Mouse (Mus musculus) limb, embryonic 11.5 days (tissue): ENCODE measurements around the gene Grem1. TPM values are rescaled to one million over a fixed set of nuclear protein-coding genes. Genes with fewer than 3 reads are reported as not detected.

Experiments
- ATAC-seq: fragments of 200-750 bp; cut with Nextera tagmentation; 2 replicates; pipeline ENCODE4 v1.8.0; 2017; ENCODE audit warnings: low read depth; ENCODE audit not compliant: insufficient number of reproducible peaks, low FRiP score, low TSS enrichment
- DNase-seq: peaks from one replicate; pipeline ENCODE4 v3.0.0-alpha.2; 2015; ENCODE audit warnings: low spot score
- H3K27ac ChIP-seq: fragments of 300-500 bp; sonication (generic); replicated peaks from 2 replicates; pipeline ENCODE4 v1.5.1; 2014; ENCODE audit warnings: low read depth, mild to moderate bottlenecking, low read length
- H3K27me3 ChIP-seq: fragments of 300-500 bp; sonication (generic); 2 replicates; pipeline ENCODE4 v1.6.1; 2014; ENCODE audit warnings: mild to moderate bottlenecking, low read length, mixed read lengths; ENCODE audit not compliant: control insufficient read depth, insufficient read depth
- H3K36me3 ChIP-seq: fragments of 300-500 bp; sonication (generic); 2 replicates; pipeline ENCODE4 v1.6.1; 2014; ENCODE audit warnings: mild to moderate bottlenecking, low read length, moderate library complexity, mixed read lengths; ENCODE audit not compliant: control insufficient read depth, insufficient read depth
- H3K4me1 ChIP-seq: fragments of 300-500 bp; sonication (generic); 2 replicates; pipeline ENCODE4 v1.6.1; 2014; ENCODE audit warnings: low read length, mixed read lengths; ENCODE audit not compliant: control insufficient read depth, insufficient read depth
- H3K4me2 ChIP-seq: fragments of 300-500 bp; sonication (generic); 2 replicates; pipeline ENCODE4 v1.6.1; 2014; ENCODE audit warnings: low read depth, mild to moderate bottlenecking, moderate library complexity; ENCODE audit not compliant: severe bottlenecking
- H3K4me3 ChIP-seq: fragments of 300-500 bp; sonication (generic); 2 replicates; pipeline ENCODE4 v1.5.1; 2014; ENCODE audit warnings: low read depth, low read length
- H3K9ac ChIP-seq: fragments of 300-500 bp; sonication (generic); 2 replicates; pipeline ENCODE4 v1.6.1; 2014; ENCODE audit warnings: mild to moderate bottlenecking, low read length
- H3K9me3 ChIP-seq: fragments of 300-500 bp; sonication (generic); 2 replicates; pipeline ENCODE4 v1.6.1; 2016; ENCODE audit warnings: low read length; ENCODE audit not compliant: control insufficient read depth
- WGBS: fragments of 180-500 bp; shearing (Covaris S2); extraction: QIAGEN DNeasy Blood & Tissue Kit; methylation state at CpG from one replicate; pipeline ENCODE4 v1.1.7; 2014; 5-methylcytosine and 5-hydroxymethylcytosine counted together
- polyA plus RNA-seq: library from polyadenylated mRNA; unstranded; fragments of >200 nt; fragmentation: Nextera tagmentation; extraction: Ambion mirVana; gene quantifications from 2 replicates; pipeline ENCODE4 v1.2.1, GENCODE M21; 2014

The Grem1 gene
- polyA plus RNA-seq = 7.1 and 8.3 TPM in 2 replicates

DNA sequence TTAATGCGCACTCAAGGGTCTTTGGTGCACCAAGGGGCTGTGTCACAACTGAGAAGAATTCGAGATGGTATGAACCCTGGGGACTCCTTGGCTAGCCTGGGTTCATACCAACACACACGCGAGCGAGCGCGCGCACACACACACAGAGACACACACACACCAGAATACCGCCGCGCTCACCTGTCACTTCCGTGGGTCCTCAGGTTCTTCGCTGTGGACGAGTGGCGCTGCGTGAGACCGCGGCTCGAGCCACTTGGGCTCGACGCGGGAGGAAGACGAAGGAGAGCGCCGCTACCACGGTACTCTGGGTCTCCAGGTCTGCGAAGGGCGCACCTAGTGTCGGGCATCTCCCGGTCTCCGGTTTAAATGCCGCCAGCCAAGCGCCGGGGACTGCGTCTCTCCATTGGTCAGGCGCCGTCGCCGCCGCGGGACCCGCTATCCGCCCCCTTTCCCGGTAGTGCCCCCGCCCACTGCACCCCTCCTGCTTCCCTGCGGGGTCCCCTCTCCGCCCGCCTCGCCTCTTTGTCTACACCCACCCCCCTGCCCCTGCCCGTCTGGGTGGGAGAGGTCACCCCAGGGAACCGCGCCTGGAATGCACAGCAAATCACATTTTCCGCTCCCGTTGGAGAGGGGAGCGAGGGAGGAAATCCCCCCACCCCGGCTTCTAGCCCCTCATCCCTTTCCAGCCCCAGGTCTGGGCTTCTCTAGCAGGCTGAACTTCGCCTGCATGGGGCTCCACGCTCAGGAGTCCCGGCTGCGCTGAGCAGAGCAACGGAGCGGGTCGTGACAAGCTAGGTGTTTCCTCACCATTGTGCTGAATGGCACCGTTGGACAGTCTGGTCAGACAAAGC is at the start of gene Grem1:
TSS of gene Grem1 (minus strand) at position 336 of the 851 bp plus-strand sequence.
- H3K27ac ChIP-seq = 0 out of 2 replicates have a peak within 1 kb of the TSS, but pooled peaks have one; percentile 6

DNA sequence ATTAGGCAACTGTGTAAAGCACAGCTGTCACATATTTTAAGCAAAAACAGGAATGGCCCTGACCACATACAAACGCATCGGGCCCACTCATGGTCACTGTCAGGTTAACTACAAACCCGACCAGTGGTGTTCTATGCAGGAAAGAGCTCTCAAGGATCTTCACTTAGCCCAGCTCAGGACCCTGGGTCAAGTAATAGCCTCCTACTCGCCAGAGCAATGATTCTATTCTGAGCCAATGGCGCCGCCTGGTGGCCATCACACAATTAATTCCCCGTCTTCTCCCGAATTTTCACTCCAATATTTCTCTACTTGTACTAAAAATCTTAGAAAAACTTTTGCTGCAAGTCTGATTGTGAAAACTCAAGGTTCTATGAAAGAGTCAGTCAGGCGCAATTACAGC is 49.2 kb upstream of the Grem1 start:
- H3K4me2 ChIP-seq = no peak overlapping the region
- no peaks in the 10 kb centered on the region for H3K27me3 ChIP-seq
- no peak overlapping the region for H3K4me3 ChIP-seq
- ATAC-seq (no peak), DNase-seq (peak; percentile 89)
- H3K36me3 ChIP-seq = no peaks in the 10 kb centered on the region
- H3K4me1 ChIP-seq = no peaks in the 10 kb centered on the region
- no peak overlapping the region for H3K27ac ChIP-seq
- WGBS = 25% methylated on average over 9 of the region's 9 CpGs
- no peak overlapping the region for H3K9ac ChIP-seq
- H3K9me3 ChIP-seq = no peaks in the 10 kb centered on the region

More for the DNA sequence above, at the start of gene Grem1:
- under 1% methylated on average over 62 of the region's 64 CpGs for WGBS
- ATAC-seq = peak; percentile 56
- Histone ChIP-seq H3K4me3 (peak within 1 kb of the TSS; percentile 61), H3K9ac (peak within 1 kb of the TSS; percentile 64), H3K36me3 (no peaks in the 10 kb centered on the region), H3K4me1 (peaks cover 8% of the 10 kb centered on the region), H3K27me3 (peaks cover 12% of the 10 kb centered on the region; the same call in 1 of the 2 replicates), H3K4me2 (peak within 1 kb of the TSS; percentile 96), H3K9me3 (no peaks in the 10 kb centered on the region)
- DNase-seq = peak; percentile 69

DNA sequence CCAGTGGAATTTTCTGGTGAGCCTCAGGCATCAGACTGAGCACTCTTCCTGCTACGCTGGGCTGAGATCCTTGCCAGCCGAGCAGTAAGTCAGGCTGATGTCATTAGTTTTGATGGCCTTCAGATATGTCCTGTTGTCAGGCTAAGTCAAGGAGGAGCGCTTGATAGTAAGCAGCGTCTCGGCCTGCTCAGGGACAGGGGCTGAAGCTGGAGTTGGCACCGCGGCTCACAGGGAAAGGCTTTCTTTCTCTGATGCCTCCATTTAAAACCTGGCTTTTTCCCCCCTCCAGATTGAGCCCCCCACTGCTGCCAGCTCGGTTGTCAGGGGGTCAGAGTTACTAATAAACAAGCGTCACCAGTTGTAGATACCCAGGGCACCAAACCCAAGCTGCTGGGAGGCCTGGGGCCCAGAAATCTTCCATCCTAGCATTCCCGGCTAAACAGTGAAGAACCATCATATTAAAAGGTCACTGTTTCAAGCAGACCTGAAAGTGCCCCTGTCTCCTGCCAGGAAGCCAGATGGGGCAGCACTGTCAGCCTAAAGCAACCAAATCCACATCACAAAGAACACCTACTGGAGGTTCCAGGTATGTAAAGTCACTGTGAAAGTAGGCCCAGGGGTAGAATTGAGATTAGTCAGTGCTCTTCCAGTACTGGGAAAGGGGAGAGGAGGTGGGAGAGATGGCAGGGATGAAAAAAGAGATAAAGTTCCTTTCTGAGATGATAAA is 48.6 kb upstream of the Grem1 start:
- Histone ChIP-seq H3K27ac (no peak overlapping the region), H3K36me3 (no peaks in the 10 kb centered on the region), H3K4me1 (no peaks in the 10 kb centered on the region), H3K4me3 (no peak overlapping the region), H3K27me3 (no peaks in the 10 kb centered on the region), H3K4me2 (no peak overlapping the region), H3K9ac (no peak overlapping the region), H3K9me3 (no peaks in the 10 kb centered on the region)
- 59% methylated on average over 10 of the region's 10 CpGs for WGBS
- DNase-seq (no peak), ATAC-seq (no peak)

DNA sequence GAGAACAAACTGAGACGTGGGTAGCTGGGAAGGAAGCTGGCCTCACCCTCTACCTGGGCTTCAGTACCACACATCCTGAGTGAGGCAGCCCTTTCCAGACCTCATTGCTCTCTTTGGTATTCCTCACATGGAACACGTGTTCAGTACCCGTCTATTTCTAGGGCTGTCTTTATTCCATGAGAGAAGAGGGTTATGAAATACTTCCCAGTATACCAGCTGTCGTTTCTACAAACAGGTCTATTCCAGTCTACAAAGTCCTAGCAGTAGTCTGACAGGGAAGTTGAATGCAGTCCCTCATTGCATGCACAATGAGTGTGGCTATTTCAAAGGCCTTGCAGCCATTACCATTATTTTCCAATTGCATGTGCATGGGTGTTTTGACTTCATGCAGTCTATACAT is 47.3 kb upstream of the Grem1 start:
- 92% methylated on average over 4 of the region's 4 CpGs for WGBS
- no peaks in the 10 kb centered on the region for H3K27me3 ChIP-seq

DNA sequence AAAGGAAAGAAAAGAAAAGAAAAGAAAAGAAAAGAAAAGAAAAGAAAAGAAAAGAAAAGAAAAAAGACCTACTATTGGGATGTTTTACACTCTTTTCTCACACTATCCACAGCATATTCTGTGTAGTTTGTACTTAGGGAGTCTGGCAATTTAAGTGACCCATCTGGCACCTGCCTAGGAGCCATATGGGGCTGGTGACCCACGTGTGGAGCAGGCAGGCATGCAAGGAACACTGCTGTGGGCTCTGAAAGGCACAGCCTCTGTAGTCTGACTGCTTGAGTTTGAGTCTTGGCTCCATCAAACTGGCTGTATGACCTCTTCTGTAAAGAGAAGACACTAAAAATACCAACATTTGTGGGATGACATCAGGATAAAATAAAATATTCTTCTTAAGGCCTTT is 45.3 kb upstream of the Grem1 start:
- no peak for DNase-seq

More for the DNA sequence above, 47.3 kb upstream of the Grem1 start:
- Histone ChIP-seq H3K36me3 (no peaks in the 10 kb centered on the region), H3K4me2 (no peak overlapping the region), H3K4me1 (no peaks in the 10 kb centered on the region), H3K9ac (no peak overlapping the region), H3K27ac (no peak overlapping the region), H3K9me3 (no peaks in the 10 kb centered on the region), H3K4me3 (no peak overlapping the region)
- no peak for ATAC-seq
- no peak for DNase-seq

DNA sequence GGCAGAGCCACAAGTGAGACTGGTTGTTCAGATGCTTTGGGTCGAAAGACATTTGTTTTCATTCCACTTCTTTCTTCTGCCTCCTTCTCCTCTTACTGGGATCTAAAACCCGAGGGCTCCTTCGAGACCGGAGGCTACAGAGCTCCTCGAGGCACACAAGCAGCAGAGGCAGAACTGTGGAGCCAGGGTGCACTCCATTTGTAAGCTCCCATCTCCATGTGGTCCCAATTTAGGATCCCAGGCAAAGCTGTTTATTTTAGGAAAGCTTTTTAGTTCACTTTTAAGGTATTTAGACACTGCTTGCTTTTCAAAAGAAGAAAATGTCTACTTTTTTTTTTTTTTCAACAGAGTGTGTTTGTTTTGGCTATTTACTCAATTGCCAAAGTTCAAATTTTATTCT is 42.4 kb upstream of the Grem1 start:
- no peak overlapping the region for H3K4me2 ChIP-seq
- no peak overlapping the region for H3K9ac ChIP-seq
- no peaks in the 10 kb centered on the region for H3K9me3 ChIP-seq
- ATAC-seq = no peak
- DNase-seq = no peak
- H3K4me3 ChIP-seq = no peak overlapping the region
- WGBS = 53% methylated on average over 5 of the region's 5 CpGs
- no peaks in the 10 kb centered on the region for H3K36me3 ChIP-seq
- no peaks in the 10 kb centered on the region for H3K27me3 ChIP-seq
- H3K27ac ChIP-seq = no peak overlapping the region
- H3K4me1 ChIP-seq = no peaks in the 10 kb centered on the region

More for the DNA sequence above, 45.3 kb upstream of the Grem1 start:
- H3K9me3 ChIP-seq = no peaks in the 10 kb centered on the region
- H3K4me2 ChIP-seq = no peak overlapping the region
- H3K9ac ChIP-seq = no peak overlapping the region
- no peak overlapping the region for H3K4me3 ChIP-seq
- WGBS = 12% methylated on average over 1 of the region's 1 CpGs
- no peaks in the 10 kb centered on the region for H3K27me3 ChIP-seq
- no peak overlapping the region for H3K27ac ChIP-seq
- H3K36me3 ChIP-seq = no peaks in the 10 kb centered on the region
- no peaks in the 10 kb centered on the region for H3K4me1 ChIP-seq
- no peak for ATAC-seq

DNA sequence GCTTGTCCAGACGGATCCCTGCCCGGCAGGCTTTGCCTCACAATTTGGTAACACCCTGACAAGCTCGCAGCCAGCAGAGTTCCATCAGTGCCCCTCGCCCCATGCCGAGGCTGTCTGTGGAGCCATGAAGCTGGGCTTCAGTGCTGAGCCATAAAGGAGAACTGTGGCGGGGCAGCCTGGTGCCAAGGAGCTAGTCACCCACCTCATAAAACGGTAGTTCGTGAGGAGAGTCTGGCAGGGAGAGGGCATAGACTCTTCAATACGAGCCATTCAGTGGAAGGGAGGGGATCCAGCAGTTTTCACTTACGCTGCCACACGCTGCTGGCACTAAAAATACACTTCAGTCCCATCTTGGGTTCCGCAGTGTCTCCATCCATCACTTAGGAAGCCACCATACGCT is 40.2 kb upstream of the Grem1 start:
- no peaks in the 10 kb centered on the region for H3K9me3 ChIP-seq
- no peaks in the 10 kb centered on the region for H3K27me3 ChIP-seq
- DNase-seq (no peak), ATAC-seq (no peak)
- WGBS = 69% methylated on average over 13 of the region's 13 CpGs
- H3K4me3 ChIP-seq = no peak overlapping the region
- H3K9ac ChIP-seq = no peak overlapping the region
- no peak overlapping the region for H3K4me2 ChIP-seq
- no peaks in the 10 kb centered on the region for H3K4me1 ChIP-seq
- H3K27ac ChIP-seq = no peak overlapping the region
- no peaks in the 10 kb centered on the region for H3K36me3 ChIP-seq

DNA sequence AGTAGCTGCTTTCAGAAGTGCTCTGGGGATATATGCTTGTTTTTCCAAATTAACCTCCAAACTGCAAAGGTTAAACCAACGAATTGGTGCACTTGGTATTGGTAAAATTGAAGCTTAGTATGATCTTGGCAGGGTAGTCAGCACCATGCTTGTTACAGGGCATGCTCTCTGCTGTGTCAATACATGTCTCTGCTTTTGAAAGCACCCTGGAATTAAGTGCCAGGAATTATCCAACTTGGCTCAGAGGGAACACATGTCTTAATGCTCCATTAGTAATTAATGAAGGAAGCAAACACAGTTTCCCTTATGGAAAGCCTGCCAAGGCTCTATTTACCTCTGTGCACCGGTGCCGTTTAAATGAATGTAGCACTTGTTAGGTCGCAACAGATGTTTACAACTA is 36.7 kb upstream of the Grem1 start:
- no peak for DNase-seq
- ATAC-seq = no peak
- no peaks in the 10 kb centered on the region for H3K4me1 ChIP-seq
- H3K9ac ChIP-seq = no peak overlapping the region
- no peak overlapping the region for H3K27ac ChIP-seq
- H3K4me3 ChIP-seq = no peak overlapping the region
- WGBS = 40% methylated on average over 4 of the region's 4 CpGs
- H3K4me2 ChIP-seq = no peak overlapping the region
- H3K27me3 ChIP-seq = no peaks in the 10 kb centered on the region
- H3K9me3 ChIP-seq = no peaks in the 10 kb centered on the region
- no peaks in the 10 kb centered on the region for H3K36me3 ChIP-seq
